Mouse (Mus musculus): Measurements from ENCODE around the gene Vmn1r198. TPM values are rescaled to one million over a fixed set of nuclear protein-coding genes. Genes with fewer than 3 reads are reported as not detected.

Vmn1r198 gene
- polyA plus RNA-seq (2012; rRNA removed; ENCODE audit: low replicate concordance) = not detected in 2 replicates

DNA sequence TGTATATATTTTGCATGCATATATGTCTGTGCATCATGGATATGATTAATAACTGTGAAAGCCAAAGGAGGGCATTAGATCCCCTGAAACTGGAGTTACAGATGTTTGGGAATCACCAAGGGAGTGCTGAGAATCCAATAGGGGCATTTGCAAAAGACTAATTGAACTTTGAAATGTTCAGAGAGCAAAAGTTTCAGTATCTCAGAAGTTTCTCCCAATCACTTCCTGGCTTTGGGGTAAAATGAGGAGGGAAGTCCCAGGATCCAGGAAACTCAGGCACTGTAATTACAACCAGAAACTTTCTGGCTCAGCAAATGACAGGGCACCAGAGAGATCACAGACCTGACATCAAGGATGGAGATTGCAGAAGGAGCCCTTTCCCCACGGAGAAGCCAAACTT, at the start of gene Vmn1r198:
Vmn1r198 (plus strand) TSS at position 301 of the 400 bp plus-strand sequence.

DNA sequence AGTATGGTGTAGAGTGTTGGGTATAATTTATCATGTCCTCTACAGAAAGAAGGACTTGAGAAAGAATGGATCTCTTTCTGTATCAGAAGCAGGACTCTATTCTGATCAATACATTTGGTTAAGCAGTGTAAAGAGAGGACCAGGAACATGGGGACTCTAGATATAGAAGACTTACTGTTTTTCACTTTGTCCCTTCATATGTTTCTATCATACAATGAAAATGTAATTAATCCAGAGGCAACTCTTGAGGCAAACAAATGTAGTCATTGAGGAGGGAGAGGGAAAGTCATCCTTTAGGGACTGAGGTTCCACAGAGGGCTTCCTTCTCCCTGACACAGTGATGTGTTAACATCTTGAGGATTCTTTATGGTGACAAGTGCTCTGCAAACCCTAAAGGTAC, 25.9 kb upstream of the Vmn1r198 start, which contains the start of gene Vmn1r197:
Vmn1r197 (plus strand) TSS at position 301 of the 400 bp plus-strand sequence.

DNA sequence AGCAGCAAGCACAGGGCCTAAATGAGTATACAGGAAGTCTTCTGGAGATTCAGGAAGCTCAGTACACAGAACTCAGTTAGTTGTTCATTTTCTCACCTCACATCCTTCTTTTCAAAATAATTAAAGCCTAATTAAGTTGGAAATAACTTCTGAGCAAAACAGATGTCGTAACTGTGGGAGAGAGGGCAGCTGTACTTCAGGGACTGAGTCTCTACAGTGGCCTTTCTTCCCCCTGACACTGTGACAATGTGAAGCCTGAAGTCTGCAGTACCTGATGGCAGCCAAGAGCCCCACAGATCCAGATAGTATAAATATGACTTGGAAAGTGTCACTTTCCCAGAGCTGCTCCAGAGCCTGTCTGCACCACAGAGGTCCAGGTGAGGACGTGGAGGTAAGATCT, 29.4 kb downstream of the Vmn1r198 start, which contains the start of gene Vmn1r199:
Vmn1r199 (plus strand) TSS at position 301 of the 400 bp plus-strand sequence.

DNA sequence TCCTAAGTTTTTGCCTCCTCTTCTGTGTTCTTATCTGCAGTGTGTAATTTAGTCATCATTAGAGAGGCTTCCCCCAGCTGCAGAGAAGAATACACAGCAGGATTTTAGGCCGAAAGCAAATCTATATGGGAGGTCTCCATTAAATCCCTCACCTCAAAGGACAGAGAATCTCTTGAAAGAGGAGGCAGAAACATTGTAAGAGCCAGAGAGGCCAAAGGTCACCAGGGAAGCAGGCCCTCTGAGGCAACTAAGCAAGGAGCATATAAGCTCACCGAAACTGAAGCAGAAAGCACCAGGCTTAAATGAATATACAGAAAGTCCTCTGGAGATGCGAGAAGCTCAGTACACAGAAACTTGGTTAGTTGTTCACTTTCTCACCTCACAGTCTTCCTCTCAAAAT, 39.9 kb downstream of the Vmn1r198 start, which contains the start of gene Vmn1r200:
Vmn1r200 (plus strand) TSS at position 301 of the 400 bp plus-strand sequence.

Other genes with a start within 250 kb of the Vmn1r198 start
- not detected in 2 replicates for gene Vmn1r189, start 244.5 kb upstream of the Vmn1r198 start, polyA plus RNA-seq (2012; rRNA removed; ENCODE audit: low replicate concordance)
- gene Vmn1r191, start 166.4 kb upstream of the Vmn1r198 start, polyA plus RNA-seq (2012; rRNA removed; ENCODE audit: low replicate concordance) = not detected in 2 replicates
- gene Vmn1r192, start 159.2 kb upstream of the Vmn1r198 start, polyA plus RNA-seq (2012; rRNA removed; ENCODE audit: low replicate concordance) = not detected in 2 replicates
- not detected in 2 replicates for gene Vmn1r193, start 127.2 kb upstream of the Vmn1r198 start, polyA plus RNA-seq (2012; rRNA removed; ENCODE audit: low replicate concordance)
- gene Vmn1r194, start 106.1 kb upstream of the Vmn1r198 start, polyA plus RNA-seq (2012; rRNA removed; ENCODE audit: low replicate concordance) = not detected in 2 replicates
- not detected in 2 replicates for gene Vmn1r195, start 79.8 kb upstream of the Vmn1r198 start, polyA plus RNA-seq (2012; rRNA removed; ENCODE audit: low replicate concordance)
- gene Vmn1r196, start 60.4 kb upstream of the Vmn1r198 start, polyA plus RNA-seq (2012; rRNA removed; ENCODE audit: low replicate concordance) = not detected in 2 replicates
- gene Vmn1r197, start 25.8 kb upstream of the Vmn1r198 start, polyA plus RNA-seq (2012; rRNA removed; ENCODE audit: low replicate concordance) = not detected in 2 replicates
- not detected in 2 replicates for gene Vmn1r199, start 29.5 kb downstream of the Vmn1r198 start, polyA plus RNA-seq (2012; rRNA removed; ENCODE audit: low replicate concordance)
- not detected in 2 replicates for gene Vmn1r200, start 40.0 kb downstream of the Vmn1r198 start, polyA plus RNA-seq (2012; rRNA removed; ENCODE audit: low replicate concordance)
- not detected in 2 replicates for gene Vmn1r201, start 121.6 kb downstream of the Vmn1r198 start, polyA plus RNA-seq (2012; rRNA removed; ENCODE audit: low replicate concordance)
- not detected in 2 replicates for gene Vmn1r202, start 155.0 kb downstream of the Vmn1r198 start, polyA plus RNA-seq (2012; rRNA removed; ENCODE audit: low replicate concordance)
- gene Vmn1r203, start 167.8 kb downstream of the Vmn1r198 start, polyA plus RNA-seq (2012; rRNA removed; ENCODE audit: low replicate concordance) = not detected in 2 replicates
- gene Vmn1r204, start 202.8 kb downstream of the Vmn1r198 start, polyA plus RNA-seq (2012; rRNA removed; ENCODE audit: low replicate concordance) = not detected in 2 replicates
- not detected in 2 replicates for gene Vmn1r205, start 242.6 kb downstream of the Vmn1r198 start, polyA plus RNA-seq (2012; rRNA removed; ENCODE audit: low replicate concordance)